Mouse (Mus musculus) C2C12 (cell line): ENCODE data around the gene Aes.

Experiments
- CTCF ChIP-seq: IDR thresholded peaks from one replicate; pipeline ENCODE4 v1.5.1; 2011; ENCODE audit not compliant: control insufficient read depth, insufficient read depth, insufficient read length
- FOSL1 ChIP-seq: IDR thresholded peaks from one replicate; pipeline ENCODE4 v1.8.0; 2011; ENCODE audit warnings: mild to moderate bottlenecking, low read length; ENCODE audit not compliant: poor library complexity, insufficient read depth, severe bottlenecking
- MAX ChIP-seq: IDR thresholded peaks from one replicate; pipeline ENCODE4 v1.6.1; 2011; ENCODE audit warnings: mild to moderate bottlenecking, control low read depth
- USF1 ChIP-seq: IDR thresholded peaks from one replicate; pipeline ENCODE4 v1.6.1; 2011; ENCODE audit warnings: low read depth, mild to moderate bottlenecking, control low read depth, moderate library complexity

GRCm38 (mm10) chr10:81571501-81571876 lies 12.2 kb downstream of the Aes start:
- TF ChIP-seq CTCF, result no peak
- TF ChIP-seq USF1, result no peak
- TF ChIP-seq MAX, result peak; percentile 52
- TF ChIP-seq FOSL1, result no peak
